Mouse (Mus musculus) bone marrow, adult 2 months (tissue): ENCODE results near the gene Slc8b1. TPM values are rescaled to one million over a fixed set of nuclear protein-coding genes. Genes with fewer than 3 reads are reported as not detected.

ENCODE experiments used
- H3K27ac ChIP-seq: fragments of 200-500 bp; 2 replicates; pipeline ENCODE4 v1.5.1; 2012; ENCODE audit warnings: low read depth, mild to moderate bottlenecking, control low read depth, inconsistent platforms, low read length; ENCODE audit not compliant: control insufficient read depth, poor library complexity, insufficient read depth
- H3K4me1 ChIP-seq: fragments of 200-500 bp; 2 replicates; pipeline ENCODE4 v1.6.1; 2011; ENCODE audit warnings: low read length; ENCODE audit not compliant: control insufficient read depth, insufficient read depth
- H3K4me3 ChIP-seq: fragments of 200-500 bp; replicated peaks from 2 replicates; pipeline ENCODE3; 2011; ENCODE audit warnings: mild to moderate bottlenecking, low read depth, low read length, control low read depth; ENCODE audit not compliant: control insufficient read depth
- CTCF ChIP-seq: fragments of 200-500 bp; IDR thresholded peaks from 2 replicates; pipeline ENCODE4 v1.5.1; 2011; ENCODE audit warnings: low read length, control low read depth; ENCODE audit not compliant: control insufficient read depth, insufficient read depth
- POLR2A ChIP-seq: fragments of 200-500 bp; IDR thresholded peaks from 2 replicates; pipeline ENCODE4 v1.6.1; 2011; ENCODE audit warnings: low read depth, mild to moderate bottlenecking, control low read depth, low read length, borderline replicate concordance; ENCODE audit not compliant: control insufficient read depth
- WGBS: fragments of 180-500 bp; shearing (Covaris S2); methylation state at CpG from one replicate; pipeline ENCODE4 v1.1.7; 2018; 5-methylcytosine and 5-hydroxymethylcytosine counted together
- polyA plus RNA-seq: library from polyadenylated mRNA; stranded (reverse); fragments of >200 nt; gene quantifications from 2 replicates; pipeline ENCODE4 v1.2.4, GENCODE M21; 2011; ENCODE audit warnings: low replicate concordance; ENCODE audit not compliant: missing spikeins, insufficient read depth, insufficient read length

Slc8b1 gene
- polyA plus RNA-seq, 1 experiment, result 45.1 TPM

DNA sequence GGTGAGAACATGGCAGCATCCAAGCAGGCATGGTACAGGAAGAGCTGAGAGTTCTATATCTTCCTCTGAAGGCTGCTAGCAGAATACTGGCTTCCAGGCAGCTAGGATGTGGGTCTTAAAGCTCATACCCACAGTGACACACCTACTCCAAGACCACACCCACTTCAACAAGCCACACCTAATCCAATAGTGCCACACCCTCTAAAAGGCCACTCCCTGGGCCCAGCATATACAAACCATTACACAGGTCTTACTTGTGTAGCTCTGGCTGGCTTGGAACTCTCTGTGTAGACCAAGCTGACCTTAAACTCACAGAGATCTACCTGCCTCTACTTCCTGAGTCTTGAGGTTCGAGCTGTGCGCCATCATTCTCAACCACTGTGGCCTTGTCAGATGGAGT lies 13.8 kb downstream of the Slc8b1 start:
- WGBS, result 84% methylated on average over 2 of the region's 2 CpGs
- H3K4me1 ChIP-seq, result peaks cover 1% of the 10 kb centered on the region; the same call in 1 of the 2 replicates
- no peak overlapping the region for H3K27ac ChIP-seq
- no peak for TF ChIP-seq CTCF
- no peak for TF ChIP-seq POLR2A
- H3K4me3 ChIP-seq, result no peak overlapping the region

DNA sequence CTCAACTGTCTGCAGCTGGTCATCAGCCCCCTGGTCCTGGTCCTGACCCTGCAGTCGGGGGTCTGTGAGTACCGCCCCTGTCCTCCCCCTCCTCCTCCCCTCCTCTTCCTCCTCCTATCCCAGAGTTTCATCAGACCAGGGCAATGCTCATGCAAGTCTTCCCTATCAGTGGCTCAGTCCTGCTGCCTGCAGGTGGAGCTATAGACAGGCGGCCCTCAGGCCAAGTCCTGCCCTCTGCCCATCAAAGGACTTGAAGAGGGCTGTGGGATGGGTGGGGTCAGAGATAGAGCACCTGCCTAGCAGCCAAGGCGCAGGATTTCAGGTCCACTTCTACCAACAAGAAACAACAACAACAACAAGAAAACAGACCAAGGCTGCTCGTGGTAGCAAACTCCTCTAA lies 14.8 kb downstream of the Slc8b1 start:
- Histone ChIP-seq H3K4me1 (peaks cover 1% of the 10 kb centered on the region; the same call in 1 of the 2 replicates), H3K4me3 (no peak overlapping the region), H3K27ac (no peak overlapping the region)
- no peak for TF ChIP-seq POLR2A
- peak; percentile 63 for TF ChIP-seq CTCF
- WGBS, result 58% methylated on average over 5 of the region's 5 CpGs

DNA sequence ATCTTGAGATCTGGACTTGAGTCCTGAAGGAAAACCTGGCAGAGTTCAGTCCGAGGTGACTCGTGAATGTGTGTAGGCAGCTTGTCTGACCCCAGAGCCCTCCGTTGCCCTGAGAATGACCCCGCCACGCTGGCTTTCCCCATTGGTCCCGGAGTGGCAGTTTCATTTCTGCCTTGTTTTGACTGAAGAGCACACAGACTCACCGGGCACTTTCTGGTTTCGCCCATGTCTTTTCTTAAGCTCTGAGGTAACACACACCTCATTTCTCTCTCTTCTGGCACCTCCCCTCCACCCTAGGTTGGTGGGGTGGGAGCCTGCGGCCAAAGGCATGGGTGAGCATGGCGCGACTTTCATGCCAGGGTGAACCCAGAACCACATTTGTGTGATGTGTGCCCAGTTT lies 15.3 kb downstream of the Slc8b1 start:
- no peak for TF ChIP-seq CTCF
- no peak for TF ChIP-seq POLR2A
- 55% methylated on average over 11 of the region's 11 CpGs for WGBS
- Histone ChIP-seq H3K4me1 (peaks cover 1% of the 10 kb centered on the region; the same call in 1 of the 2 replicates), H3K27ac (peak overlapping the region; percentile 16; the same call in 1 of the 2 replicates), H3K4me3 (no peak overlapping the region)

DNA sequence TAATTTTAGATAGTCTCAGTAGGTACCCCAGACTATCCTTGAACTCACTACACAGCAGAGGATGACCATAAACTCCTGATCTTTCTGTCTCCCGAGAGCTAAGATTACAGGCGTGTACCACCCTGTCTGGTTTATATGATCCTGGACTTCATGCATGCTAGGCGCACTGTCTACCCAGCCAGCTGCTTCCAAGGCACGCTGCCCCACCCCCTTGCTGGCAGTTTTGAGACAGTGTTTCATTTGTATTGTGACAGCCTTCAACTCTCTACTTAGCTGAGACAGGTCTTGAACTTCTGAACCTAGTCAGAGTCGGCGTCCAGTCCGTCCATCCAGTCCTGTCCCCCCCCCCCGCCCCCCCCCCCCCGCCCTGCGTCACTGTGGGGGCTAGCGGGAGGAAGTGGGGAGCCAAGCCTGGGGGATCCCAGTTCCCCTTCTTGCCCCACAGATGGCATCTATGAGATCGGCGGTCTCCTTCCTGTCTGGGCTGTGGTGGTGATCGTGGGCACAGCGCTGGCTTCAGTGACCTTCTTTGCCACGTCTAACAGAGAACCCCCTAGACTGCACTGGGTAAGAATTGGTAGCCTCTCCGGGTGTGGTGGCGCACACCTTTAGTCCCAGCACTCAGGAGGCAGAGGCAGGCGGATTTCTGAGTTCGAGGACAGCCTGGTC lies 16.5 kb downstream of the Slc8b1 start:
- 21% methylated on average over 17 of the region's 20 CpGs for WGBS
- H3K4me3 ChIP-seq, result no peak overlapping the region
- no peak overlapping the region for H3K27ac ChIP-seq
- no peak for TF ChIP-seq CTCF
- no peak for TF ChIP-seq POLR2A
- peaks cover 1% of the 10 kb centered on the region; the same call in 1 of the 2 replicates for H3K4me1 ChIP-seq

DNA sequence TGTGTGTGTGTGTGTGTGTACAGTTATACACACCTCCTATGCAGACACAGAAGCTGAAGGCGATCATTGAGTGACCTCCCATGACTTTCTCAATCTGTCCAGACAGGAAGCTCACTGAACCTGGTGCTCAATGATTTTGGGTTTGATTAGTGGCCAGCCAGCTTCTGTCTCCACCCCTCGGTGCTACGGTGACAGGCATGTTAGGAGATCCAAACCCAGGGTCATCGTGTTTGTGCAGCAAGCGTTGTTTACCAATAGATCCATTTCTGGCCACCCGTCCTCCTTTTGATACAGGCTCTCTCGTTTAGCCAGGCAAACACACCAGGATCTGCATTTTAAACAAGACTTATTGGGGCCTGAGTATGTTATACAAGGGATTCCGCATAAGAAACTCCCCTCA lies 20.7 kb downstream of the Slc8b1 start:
- 84% methylated on average over 8 of the region's 8 CpGs for WGBS
- TF ChIP-seq POLR2A (no peak), CTCF (no peak)
- Histone ChIP-seq H3K4me3 (no peak overlapping the region), H3K27ac (no peak overlapping the region), H3K4me1 (peaks cover 1% of the 10 kb centered on the region; the same call in 1 of the 2 replicates)

GRCm38 (mm10) chr5:120534071-120534685 lies 23.2 kb downstream of the Slc8b1 start:
- H3K4me3 ChIP-seq, result no peak overlapping the region
- H3K27ac ChIP-seq, result no peak overlapping the region
- WGBS, result 85% methylated on average over 15 of the region's 15 CpGs
- H3K4me1 ChIP-seq, result no peaks in the 10 kb centered on the region
- TF ChIP-seq POLR2A (no peak), CTCF (no peak)

- no peak for TF ChIP-seq CTCF
- TF ChIP-seq POLR2A, result no peak
- 97% methylated on average over 2 of the region's 2 CpGs for WGBS
- no peak overlapping the region for H3K4me3 ChIP-seq
- no peaks in the 10 kb centered on the region for H3K4me1 ChIP-seq
- H3K27ac ChIP-seq, result no peak overlapping the region
Measured at GRCm38 (mm10) chr5:120534686-120535075, 23.7 kb downstream of the Slc8b1 start.

- H3K27ac ChIP-seq, result no peak overlapping the region
- 85% methylated on average over 9 of the region's 13 CpGs for WGBS
- no peak overlapping the region for H3K4me3 ChIP-seq
- no peaks in the 10 kb centered on the region for H3K4me1 ChIP-seq
- no peak for TF ChIP-seq POLR2A
- TF ChIP-seq CTCF, result no peak
Measured at GRCm38 (mm10) chr5:120536046-120536445, 25.1 kb downstream of the Slc8b1 start.
